Mouse (Mus musculus) E14TG2a.4 (cell line): Measurements from ENCODE around the gene Duxf3.

Experiments
- CTCF ChIP-seq: conservative IDR thresholded peaks from 2 replicates; pipeline ENCODE4 v1.5.1; 2014; ENCODE audit warnings: low read length
- POU5F1 ChIP-seq: IDR thresholded peaks from 2 replicates; pipeline ENCODE4 v1.6.1; 2014; ENCODE audit warnings: low read length, borderline replicate concordance

DNA sequence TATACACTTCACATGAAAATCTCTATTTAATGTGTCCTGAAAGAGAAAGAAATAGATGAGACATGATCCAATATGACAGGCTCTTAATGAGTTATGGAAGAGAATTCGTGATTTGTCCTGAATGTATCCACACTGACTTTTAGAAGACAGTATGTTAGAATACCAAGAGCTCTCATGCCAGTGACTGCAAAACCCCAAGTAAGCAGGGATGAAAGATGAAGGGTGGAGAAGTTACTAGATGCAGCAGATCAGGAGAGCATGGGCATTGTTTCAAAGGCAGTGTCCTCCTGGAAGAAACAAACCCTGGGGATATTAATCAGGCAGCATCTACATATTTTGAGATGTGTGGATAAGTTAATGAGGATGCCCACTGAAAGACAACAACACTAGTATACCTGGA lies 22.0 kb downstream of the Duxf3 start:
- no peak for TF ChIP-seq CTCF
- TF ChIP-seq POU5F1, result no peak
